ENCODE assay signal across 7 mouse cellular contexts in the genomic region with DNA sequence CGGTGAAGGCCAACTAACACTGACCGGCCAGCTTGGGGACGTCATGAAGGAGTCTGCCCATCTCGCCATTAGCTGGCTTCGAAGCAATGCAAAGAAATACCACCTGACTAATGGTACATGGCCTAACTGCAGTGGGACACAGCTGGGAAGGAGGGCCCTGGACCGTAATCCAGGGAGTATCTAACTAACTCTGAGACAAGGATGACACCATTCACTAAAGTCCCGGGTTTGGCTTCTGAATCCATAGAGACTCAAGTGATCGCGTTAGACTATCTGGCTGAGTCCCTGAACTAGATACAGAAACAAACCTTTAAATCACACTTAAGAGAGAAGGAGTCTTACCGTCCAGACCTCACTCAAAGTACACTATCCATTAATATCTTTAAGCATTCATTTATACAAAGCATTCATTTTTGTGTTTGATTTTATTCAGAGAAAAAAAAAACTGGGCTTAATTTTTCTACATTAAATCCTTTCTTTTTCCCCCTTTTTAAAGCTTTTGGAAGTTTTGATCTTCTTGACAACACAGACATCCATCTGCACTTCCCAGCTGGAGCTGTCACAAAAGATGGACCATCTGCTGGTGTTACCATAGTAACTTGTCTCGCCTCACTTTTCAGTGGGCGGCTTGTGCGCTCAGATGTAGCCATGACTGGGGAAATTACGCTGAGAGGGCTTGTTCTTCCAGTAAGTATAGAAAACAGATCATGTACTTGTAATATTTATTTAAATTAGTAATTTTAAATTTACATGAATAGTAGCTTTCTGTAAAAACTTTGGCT. TPM values are rescaled to one million over a fixed set of nuclear protein-coding genes. Genes with fewer than 3 reads are reported as not detected.
DNase-seq lines count a peak whose midpoint lies in the region; ATAC-seq lines count a peak whose summit lies in the region.

No protein-coding gene starts in this region.

- no peak overlapping the region for H3K9ac ChIP-seq in forebrain, embryonic 11.5 days (ENCODE audit: low read length)
- no peak overlapping the region for H3K9ac ChIP-seq in neural tube, embryonic 12.5 days
- no peak overlapping the region for H3K9ac ChIP-seq in kidney, embryonic 16.5 days (replicated peaks; ENCODE audit: low read length)

- DNase-seq in cerebellum, postnatal 10 days, result peak; percentile 85
- no peak for DNase-seq in forebrain, embryonic 11.5 days (ENCODE audit: low spot score)
- peak; percentile 92 for DNase-seq in layer of hippocampus, adult 9-11 months
- DNase-seq in Muller cell, postnatal 12 days (ENCODE audit: inconsistent ontology term), result no peak
- DNase-seq in thymus, adult 18-20 months, result no peak

- H3K27me3 ChIP-seq in forebrain, embryonic 11.5 days (ENCODE audit: control insufficient read depth, insufficient read depth, low read length), result no peaks in the 10 kb centered on the region
- no peaks in the 10 kb centered on the region for H3K27me3 ChIP-seq in neural tube, embryonic 12.5 days (replicated peaks)
- no peaks in the 10 kb centered on the region for H3K27me3 ChIP-seq in kidney, embryonic 16.5 days (ENCODE audit: insufficient read depth, low read length)

- no peak overlapping the region for H3K4me3 ChIP-seq in forebrain, embryonic 11.5 days (ENCODE audit: low read depth, low read length)
- no peak overlapping the region for H3K4me3 ChIP-seq in neural tube, embryonic 12.5 days
- H3K4me3 ChIP-seq in kidney, embryonic 16.5 days (ENCODE audit: low read length), result no peak overlapping the region

- H3K36me3 ChIP-seq in forebrain, embryonic 11.5 days (ENCODE audit: control insufficient read depth, insufficient read depth, low read length), result no peaks in the 10 kb centered on the region
- peaks cover 11% of the 10 kb centered on the region for H3K36me3 ChIP-seq in neural tube, embryonic 12.5 days
- peaks cover 20% of the 10 kb centered on the region for H3K36me3 ChIP-seq in kidney, embryonic 16.5 days (ENCODE audit: insufficient read depth, low read length)

- WGBS in forebrain, embryonic 11.5 days, result 78% methylated on average over 14 of the region's 14 CpGs
- 48% methylated on average over 14 of the region's 14 CpGs for WGBS in neural tube, embryonic 12.5 days
- 71% methylated on average over 14 of the region's 14 CpGs for WGBS in kidney, embryonic 16.5 days

- H3K4me1 ChIP-seq in forebrain, embryonic 11.5 days (replicated peaks; ENCODE audit: control insufficient read depth, insufficient read depth, low read length), result no peaks in the 10 kb centered on the region
- peaks cover 11% of the 10 kb centered on the region; the same call in 1 of the 2 replicates for H3K4me1 ChIP-seq in neural tube, embryonic 12.5 days
- no peaks in the 10 kb centered on the region for H3K4me1 ChIP-seq in kidney, embryonic 16.5 days (ENCODE audit: insufficient read depth, low read length)

- H3K9me3 ChIP-seq in forebrain, embryonic 11.5 days (ENCODE audit: control insufficient read depth, low read length), result no peaks in the 10 kb centered on the region
- H3K9me3 ChIP-seq in neural tube, embryonic 12.5 days, result no peaks in the 10 kb centered on the region
- no peaks in the 10 kb centered on the region for H3K9me3 ChIP-seq in kidney, embryonic 16.5 days (ENCODE audit: low read length)

- H3K27ac ChIP-seq in forebrain, embryonic 11.5 days (ENCODE audit: low read depth, low read length), result peak overlapping the region; percentile 41; the same call in 1 of the 2 replicates
- no peak overlapping the region for H3K27ac ChIP-seq in neural tube, embryonic 12.5 days
- no peak overlapping the region for H3K27ac ChIP-seq in kidney, embryonic 16.5 days (ENCODE audit: low read length)

- H3K4me2 ChIP-seq in forebrain, embryonic 11.5 days (ENCODE audit: low read depth, low read length, severe bottlenecking), result no peak overlapping the region
- no peak overlapping the region for H3K4me2 ChIP-seq in neural tube, embryonic 12.5 days (replicated peaks)
- no peak overlapping the region for H3K4me2 ChIP-seq in kidney, embryonic 16.5 days (replicated peaks; ENCODE audit: low read depth, low read length)

- ATAC-seq in forebrain, embryonic 11.5 days (replicated peaks; ENCODE audit: low FRiP score), result no peak
- peak; percentile 70 for ATAC-seq in neural tube, embryonic 12.5 days (ENCODE audit: low FRiP score, low read depth)
- no peak; the same call in 1 of the 2 replicates for ATAC-seq in kidney, embryonic 16.5 days (ENCODE audit: low FRiP score, low TSS enrichment)

RNA-seq across cellular contexts. Expression of a gene that starts 31.9 kb away (rescaled TPM):
- polyA plus RNA-seq in forebrain, embryonic 11.5 days (2014; fragmentation: Nextera tagmentation; extraction: Ambion mirVana), result 6.6 and 7.1 TPM in 2 replicates
- 9.2 and 9.8 TPM in 2 replicates for polyA plus RNA-seq in neural tube, embryonic 12.5 days (2016; fragmentation: Nextera tagmentation; extraction: Ambion mirVana)
- polyA plus RNA-seq in kidney, embryonic 16.5 days (2015; fragmentation: Nextera tagmentation; extraction: Ambion mirVana), result 2.6 and 3.5 TPM in 2 replicates

RNA-seq across cellular contexts. Expression of a gene that starts 32.1 kb away (rescaled TPM):
- 71.2 and 72.5 TPM in 2 replicates for polyA plus RNA-seq in forebrain, embryonic 11.5 days (2014; fragmentation: Nextera tagmentation; extraction: Ambion mirVana)
- 89.5 and 94.1 TPM in 2 replicates for polyA plus RNA-seq in neural tube, embryonic 12.5 days (2016; fragmentation: Nextera tagmentation; extraction: Ambion mirVana)
- polyA plus RNA-seq in kidney, embryonic 16.5 days (2015; fragmentation: Nextera tagmentation; extraction: Ambion mirVana), result 31.7 and 40.1 TPM in 2 replicates

Comparison
In these comparisons a context has a peak if more than half of its experiments do, and no peak if none do; other contexts are left out.
1. DNase-seq: peak in cerebellum, postnatal 10 days (2 of 2) and layer of hippocampus, adult 9-11 months (single experiment); none in forebrain, embryonic 11.5 days (single experiment), Muller cell, postnatal 12 days (single experiment) and thymus, adult 18-20 months (0 of 2).